In genomic region chr15:81666957-81667356, GRCm38 (mm10) we compare ENCODE assay signal across 19 mouse cellular contexts. TPM values are rescaled to one million over a fixed set of nuclear protein-coding genes. Genes with fewer than 3 reads are reported as not detected.
DNase-seq lines count a peak whose midpoint lies in the region; ATAC-seq and TF ChIP-seq lines count a peak whose summit lies in the region.
"Had no signal": no experiment of that assay in that cellular context is flagged by ENCODE, and none has a peak within 500 bp of the region (broad histone marks: within the 10 kb centered on the region; RNA-seq: fewer than 3 reads in every experiment).

No protein-coding gene starts in this region.

- TF ChIP-seq RAD21 in MEL (IDR thresholded peaks at IDR 0.05; ENCODE audit: low read depth, low read length) = no peak

- 85% methylated on average over 10 of the region's 10 CpGs for WGBS in hindbrain, postnatal 0 days
- WGBS in hindbrain, embryonic 16.5 days = 91% methylated on average over 10 of the region's 10 CpGs

- TF ChIP-seq POLR2A in MEL (IDR thresholded peaks at IDR 0.05; ENCODE audit: control insufficient read depth in 1 of 2, insufficient read depth in 1 of 2, low read depth in 1 of 2, low read length in 2 of 2, poor library complexity in 1 of 2) = no peak

- no peaks in the 10 kb centered on the region for H3K9me3 ChIP-seq in hindbrain, postnatal 0 days (ENCODE audit: low read length)
- no peaks in the 10 kb centered on the region for H3K9me3 ChIP-seq in hindbrain, embryonic 16.5 days (ENCODE audit: control insufficient read depth, low read length)
- no peaks in the 10 kb centered on the region for H3K9me3 ChIP-seq in MEL (replicated peaks; ENCODE audit: insufficient read depth, low read length)
- H3K9me3 ChIP-seq: kidney, embryonic 15.5 days; limb, embryonic 15.5 days; lung, embryonic 15.5 days; megakaryocyte, embryonic 14.5 days; neural tube, embryonic 13.5 days had no signal

- no peak overlapping the region for H3K27ac ChIP-seq in hindbrain, postnatal 0 days
- H3K27ac ChIP-seq in hindbrain, embryonic 16.5 days (ENCODE audit: low read depth, low read length) = no peak overlapping the region
- no peak overlapping the region for H3K27ac ChIP-seq in MEL (ENCODE audit: control insufficient read depth, low read depth, low read length)
- no peak overlapping the region for H3K27ac ChIP-seq in left cerebral cortex, adult 2 months
- H3K27ac ChIP-seq: hindbrain, embryonic 14.5 days; kidney, embryonic 15.5 days; limb, embryonic 15.5 days; lung, embryonic 15.5 days; neural tube, embryonic 13.5 days had no signal

- no peaks in the 10 kb centered on the region for H3K4me1 ChIP-seq in hindbrain, postnatal 0 days (ENCODE audit: insufficient read depth, low read length)
- peaks cover 8% of the 10 kb centered on the region for H3K4me1 ChIP-seq in hindbrain, embryonic 16.5 days (ENCODE audit: control insufficient read depth, insufficient read depth, low read depth, low read length)
- H3K4me1 ChIP-seq in MEL (ENCODE audit: control insufficient read depth in 1 of 2, insufficient read depth in 2 of 2, low read length in 2 of 2) = peaks cover 6 to 8% of the 10 kb centered on the region in 2 experiments; a peak in 2 of 4 replicates

- intact Hi-C loops in left cerebral cortex, adult 2 months (cut with DNase I) = no loop called here

- peaks cover 22% of the 10 kb centered on the region for H3K79me2 ChIP-seq in MEL (ENCODE audit: control insufficient read depth, insufficient read depth, low read length, poor library complexity)

- no peak for DNase-seq in hindbrain, postnatal 0 days (ENCODE audit: low spot score)
- peak; percentile 25 for DNase-seq in retina, postnatal 1 day
- DNase-seq in retina, embryonic 14.5 days (ENCODE audit: low spot score) = no peak
- peak; percentile 48 for DNase-seq in MEL (ENCODE audit: low read depth, low spot score)
- no peak for DNase-seq in left cerebral cortex, adult 2 months (ENCODE audit: extremely low spot score in 1 of 2, low spot score in 2 of 2)
- DNase-seq in right cerebral cortex, postnatal 25 days = no peak
- DNase-seq: adrenal gland, postnatal 10 days; cerebellum, postnatal 10 days; gastrocnemius, postnatal 14 days; heart, postnatal 10 days; thymus, postnatal 14 days had no signal

- H3K27me3 ChIP-seq in hindbrain, postnatal 0 days (ENCODE audit: insufficient read depth, low read length) = no peaks in the 10 kb centered on the region
- H3K27me3 ChIP-seq in hindbrain, embryonic 16.5 days (replicated peaks; ENCODE audit: control insufficient read depth, insufficient read depth, low read length) = no peaks in the 10 kb centered on the region
- H3K27me3 ChIP-seq in MEL (ENCODE audit: control insufficient read depth in 1 of 2, insufficient read depth in 2 of 2, low read length in 2 of 2) = no peaks in the 10 kb centered on the region
- H3K27me3 ChIP-seq: kidney, embryonic 15.5 days; limb, embryonic 15.5 days; lung, embryonic 15.5 days; megakaryocyte, embryonic 14.5 days; neural tube, embryonic 13.5 days had no signal

- H3K4me3 ChIP-seq in hindbrain, postnatal 0 days (ENCODE audit: low read length) = no peak overlapping the region
- no peak overlapping the region for H3K4me3 ChIP-seq in hindbrain, embryonic 16.5 days (ENCODE audit: low read length)
- H3K4me3 ChIP-seq in MEL (ENCODE audit: control insufficient read depth in 1 of 2, insufficient read depth in 1 of 2, low read depth in 2 of 2, low read length in 2 of 2) = no peak overlapping the region
- H3K4me3 ChIP-seq in left cerebral cortex, adult 2 months = no peak overlapping the region
- H3K4me3 ChIP-seq: erythroblast, embryonic 14.5 days; kidney, embryonic 15.5 days; limb, embryonic 15.5 days; lung, embryonic 15.5 days; megakaryocyte, embryonic 14.5 days; neural tube, embryonic 13.5 days had no signal

- no peak overlapping the region for H3K9ac ChIP-seq in hindbrain, postnatal 0 days (replicated peaks; ENCODE audit: low read length)
- H3K9ac ChIP-seq in hindbrain, embryonic 16.5 days (ENCODE audit: low read depth, low read length) = no peak overlapping the region
- H3K9ac ChIP-seq in MEL (ENCODE audit: control insufficient read depth, low read depth, low read length, poor library complexity, severe bottlenecking) = no peak overlapping the region
- H3K9ac ChIP-seq: hindbrain, embryonic 14.5 days; kidney, embryonic 15.5 days; limb, embryonic 15.5 days; lung, embryonic 15.5 days; neural tube, embryonic 13.5 days had no signal

- H3K4me2 ChIP-seq in hindbrain, postnatal 0 days (ENCODE audit: low read depth, low read length) = no peak overlapping the region
- H3K4me2 ChIP-seq in hindbrain, embryonic 16.5 days (ENCODE audit: low read length) = no peak overlapping the region
- H3K4me2 ChIP-seq: hindbrain, embryonic 14.5 days; kidney, embryonic 15.5 days; limb, embryonic 15.5 days; lung, embryonic 15.5 days; neural tube, embryonic 13.5 days had no signal

- TF ChIP-seq EP300 in MEL (IDR thresholded peaks at IDR 0.05; ENCODE audit: low read depth in 1 of 2, low read length in 2 of 2) = no peak

- ATAC-seq in hindbrain, postnatal 0 days = no peak
- no peak for ATAC-seq in hindbrain, embryonic 16.5 days

- peaks cover 30% of the 10 kb centered on the region for H3K36me3 ChIP-seq in hindbrain, postnatal 0 days (ENCODE audit: insufficient read depth, low read length)
- peaks cover 27% of the 10 kb centered on the region for H3K36me3 ChIP-seq in hindbrain, embryonic 16.5 days (ENCODE audit: control insufficient read depth, insufficient read depth, low read length)
- peaks cover 5 to 8% of the 10 kb centered on the region in 2 experiments; a peak in 3 of 4 replicates for H3K36me3 ChIP-seq in MEL (ENCODE audit: control insufficient read depth in 1 of 2, insufficient read depth in 2 of 2, low read length in 2 of 2)

- TF ChIP-seq CTCF in hindbrain, postnatal 0 days (IDR thresholded peaks at IDR 0.05; ENCODE audit: low read depth) = 0 out of 2 replicates have a peak, but pooled peaks have one; percentile 17
- peak; percentile 26 to 48 (median 45); a peak in 5 of 6 replicates for TF ChIP-seq CTCF in MEL (IDR thresholded peaks at IDR 0.05 in 2 of 3, conservative IDR thresholded peaks at IDR 0.05 in 1 of 3; ENCODE audit: control insufficient read depth in 1 of 3, insufficient read depth in 1 of 3, low read depth in 2 of 3, low read length in 3 of 3, poor library complexity in 1 of 3, severe bottlenecking in 1 of 3)
- no peak; the same call in 1 of the 2 replicates for TF ChIP-seq CTCF in left cerebral cortex, adult 2 months (IDR thresholded peaks at IDR 0.05)

TF ChIP-seq in MEL, 35 proteins besides CTCF, POLR2A, EP300 and RAD21:
- TF ChIP-seq CHD1 (IDR thresholded peaks at IDR 0.05; ENCODE audit: low read depth, low read length) (no peak), BHLHE40 (IDR thresholded peaks at IDR 0.05; ENCODE audit: borderline replicate concordance, low read depth, low read length) (no peak), SMC3 (IDR thresholded peaks at IDR 0.05; ENCODE audit: low read depth, low read length) (0 out of 2 replicates have a peak, but pooled peaks have one; percentile 8)

RNA-seq across cellular contexts. Expression of gene L3mbtl2, which starts 3.3 kb away (rescaled TPM):
- total RNA-seq in hindbrain, postnatal 0 days (2014; rRNA removed) = 29.9 and 31.4 TPM in 2 replicates
- polyA plus RNA-seq in hindbrain, postnatal 0 days (2015; fragmentation: Nextera tagmentation; extraction: Ambion mirVana) = 27.1 and 27.6 TPM in 2 replicates
- polyA plus RNA-seq in hindbrain, embryonic 16.5 days (2015; fragmentation: Nextera tagmentation; extraction: Ambion mirVana) = 30.3 and 32.9 TPM in 2 replicates
- total RNA-seq in MEL (2012; rRNA removed) = 47.4 and 56.7 TPM in 2 replicates
- polyA plus RNA-seq in MEL (2012; ENCODE audit: insufficient read depth in 1 of 2, insufficient read length in 2 of 2, low read depth in 1 of 2, low replicate concordance in 2 of 2, missing spikeins in 1 of 2) = 10 to 100 TPM in 1 of 2 experiments, not detected in 1; 58.1 TPM
- 10 to 100 TPM; 35.0 to 38.8 TPM for total RNA-seq in left cerebral cortex, adult 2 months (2021)

RNA-seq across cellular contexts. Expression of gene Chadl, which starts 30.1 kb away (rescaled TPM):
- total RNA-seq in hindbrain, postnatal 0 days (2014; rRNA removed) = 43.1 and 64.4 TPM in 2 replicates
- polyA plus RNA-seq in hindbrain, postnatal 0 days (2015; fragmentation: Nextera tagmentation; extraction: Ambion mirVana) = 45.1 and 45.6 TPM in 2 replicates
- 39.2 and 42.2 TPM in 2 replicates for polyA plus RNA-seq in hindbrain, embryonic 16.5 days (2015; fragmentation: Nextera tagmentation; extraction: Ambion mirVana)
- total RNA-seq in MEL (2012; rRNA removed) = 0.10 and 0.42 TPM in 2 replicates
- polyA plus RNA-seq in MEL (2012; ENCODE audit: insufficient read depth in 1 of 2, insufficient read length in 2 of 2, low read depth in 1 of 2, low replicate concordance in 2 of 2, missing spikeins in 1 of 2) = under 1 TPM in 1 of 2 experiments, not detected in 1; 0.72 TPM
- total RNA-seq in left cerebral cortex, adult 2 months (2021) = 10 to 100 TPM; 12.2 to 13.8 TPM

Comparison
In these comparisons a context has a peak if more than half of its experiments do, and no peak if none do; other contexts are left out.
1. DNase-seq: peak in retina, postnatal 1 day (single experiment) and MEL (single experiment); none in hindbrain, postnatal 0 days (single experiment), retina, embryonic 14.5 days (single experiment), left cerebral cortex, adult 2 months (0 of 2) and right cerebral cortex, postnatal 25 days (single experiment).